Mouse (Mus musculus) heart, postnatal 36 days (tissue): ENCODE measurements at regions not wholly inside any gene's neighbourhood (a gene's known extent, or its start where the extent isn't known, plus 50 kb on each side); places are given as distances from the start of the nearest gene placed in this dataset.

ENCODE experiments used
- DNase-seq, 2 experiments: peaks; one replicate each; pipeline ENCODE4 v3.0.0; 2021 to 2022
- intact Hi-C: fragments of 180-260 bp; cut with DNase I; formaldehyde crosslinking; loops from one replicate; pipeline ENCODE4 v1.15.1; 2025

- DNase-seq, result no peak
- intact Hi-C loops, result no loop called here
Measured at GRCm38 (mm10) chr6:93509857-93510256, 566.6 kb upstream of the Adamts9 start.

- no peak for DNase-seq
Measured at GRCm38 (mm10) chr6:93497824-93498223, 554.5 kb upstream of the Adamts9 start.

GRCm38 (mm10) chr6:93488441-93488955, 545.2 kb upstream of the Adamts9 start:
- intact Hi-C loops, result no loop called here
- DNase-seq, result no peak

More at GRCm38 (mm10) chr6:93497824-93498223, 554.5 kb upstream of the Adamts9 start:
- intact Hi-C loops, result no loop called here

- no peak for DNase-seq
- intact Hi-C loops, result no loop called here
Measured at GRCm38 (mm10) chr6:93478521-93478920, 535.2 kb upstream of the Adamts9 start.

GRCm38 (mm10) chr6:93474981-93475380, 531.7 kb upstream of the Adamts9 start:
- intact Hi-C loops, result no loop called here
- DNase-seq, result no peak

GRCm38 (mm10) chr6:93467867-93468266, 524.6 kb upstream of the Adamts9 start:
- intact Hi-C loops, result no loop called here

GRCm38 (mm10) chr6:93462861-93463260, 519.6 kb upstream of the Adamts9 start:
- intact Hi-C loops, result no loop called here
- no peak for DNase-seq

More at GRCm38 (mm10) chr6:93467867-93468266, 524.6 kb upstream of the Adamts9 start:
- no peak for DNase-seq

GRCm38 (mm10) chr6:93461374-93461773, 518.1 kb upstream of the Adamts9 start:
- DNase-seq, result peak; percentile 13 to 35
- intact Hi-C loops, result no loop called here

GRCm38 (mm10) chr6:93457613-93458012, 514.3 kb upstream of the Adamts9 start:
- DNase-seq, result no peak
- intact Hi-C loops, result no loop called here

- intact Hi-C loops, result no loop called here
- no peak for DNase-seq
Measured at GRCm38 (mm10) chr6:93456383-93457033, 513.2 kb upstream of the Adamts9 start.

GRCm38 (mm10) chr6:93445568-93445967, 502.3 kb upstream of the Adamts9 start:
- DNase-seq, result peak; percentile 75 to 79
- intact Hi-C loops, result loop anchor here (2.0 kb wide), 1 partner anchor 95 kb away; no protein-coding TSS in a partner anchor

- intact Hi-C loops, result loop anchor here (2.0 kb wide), 1 partner anchor 96 kb away; no protein-coding TSS in a partner anchor
- no peak for DNase-seq
Measured at GRCm38 (mm10) chr6:93445124-93445523, 501.8 kb upstream of the Adamts9 start.

GRCm38 (mm10) chr6:93443766-93444557, 500.7 kb upstream of the Adamts9 start:
- peak in 1 of 2 experiments; percentile 9 for DNase-seq
- intact Hi-C loops, result loop anchor here (1.0 to 5.0 kb wide), 5 partner anchors 97 to 660 kb away; no protein-coding TSS in a partner anchor

GRCm38 (mm10) chr6:93433446-93433845, 490.2 kb upstream of the Adamts9 start:
- intact Hi-C loops, result no loop called here
- no peak for DNase-seq

GRCm38 (mm10) chr6:93426141-93426540, 482.8 kb upstream of the Adamts9 start:
- DNase-seq, result no peak
- intact Hi-C loops, result no loop called here

GRCm38 (mm10) chr6:93422906-93423305, 479.6 kb upstream of the Adamts9 start:
- no peak for DNase-seq
- intact Hi-C loops, result no loop called here

GRCm38 (mm10) chr6:93422253-93422652, 479.0 kb upstream of the Adamts9 start:
- intact Hi-C loops, result no loop called here
- DNase-seq, result no peak

- no peak for DNase-seq
- intact Hi-C loops, result no loop called here
Measured at GRCm38 (mm10) chr6:93417625-93418024, 474.3 kb upstream of the Adamts9 start.

- intact Hi-C loops, result no loop called here
- no peak for DNase-seq
Measured at GRCm38 (mm10) chr6:93416006-93416405, 472.7 kb upstream of the Adamts9 start.

GRCm38 (mm10) chr6:93411077-93411452, 467.8 kb upstream of the Adamts9 start:
- intact Hi-C loops, result no loop called here
- DNase-seq, result no peak

GRCm38 (mm10) chr6:93410416-93411076, 467.3 kb upstream of the Adamts9 start:
- DNase-seq, result no peak
- intact Hi-C loops, result no loop called here
